Mouse (Mus musculus) urinary bladder, postnatal 14 days (tissue): ENCODE measurements around the gene Atp6v1g3.

ENCODE experiments used
- DNase-seq: peaks from one replicate; pipeline ENCODE4 v3.0.0; 2021; ENCODE audit warnings: low spot score

The Atp6v1g3 gene

DNA sequence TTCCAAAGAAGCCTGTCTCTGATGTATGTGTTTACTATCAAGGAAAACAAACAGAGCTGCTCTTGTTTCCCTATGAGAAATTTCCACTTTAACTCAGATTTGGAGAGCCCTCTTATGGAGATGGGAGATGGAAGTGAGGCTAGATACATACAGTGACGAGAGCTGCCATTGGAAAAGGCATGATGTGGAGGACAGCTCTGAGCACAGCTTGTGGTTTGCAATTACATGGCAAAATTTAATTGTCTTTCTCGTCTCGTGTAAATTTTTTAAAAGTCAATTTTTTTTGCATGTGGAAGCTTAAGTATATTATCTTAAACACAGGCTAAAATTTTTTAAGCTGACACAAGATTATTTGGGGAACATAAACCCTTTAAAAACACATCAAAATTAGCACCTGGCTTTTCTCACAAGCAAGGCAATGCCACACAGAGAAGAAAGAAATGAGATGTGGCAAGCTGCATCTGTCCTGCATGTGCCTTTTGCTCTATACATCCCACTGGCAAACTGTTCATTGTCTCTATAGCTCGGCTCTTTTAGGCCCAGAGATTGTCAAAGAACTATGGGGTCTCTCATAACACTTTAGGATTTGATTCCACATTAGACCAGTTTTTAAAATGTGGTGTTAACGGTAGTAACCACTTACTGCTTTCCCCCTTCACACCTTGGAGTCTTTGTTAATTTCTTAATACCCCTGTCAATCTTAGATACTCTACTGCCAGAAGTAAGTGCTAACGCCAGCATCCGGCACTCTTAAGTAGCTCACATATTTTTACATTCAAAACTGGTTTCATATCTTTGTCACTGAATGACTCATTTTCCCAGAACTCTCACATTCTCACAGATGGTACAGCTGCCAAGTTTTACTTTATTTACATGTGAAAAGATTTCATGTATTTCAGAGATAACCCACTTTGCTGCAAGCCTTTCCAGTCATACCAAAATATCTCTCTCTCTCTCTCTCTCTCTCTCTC, 16.2 kb downstream of the Atp6v1g3 start:
- DNase-seq, result no peak

GRCm38 (mm10) chr1:138291463-138291862, 17.9 kb downstream of the Atp6v1g3 start:
- no peak for DNase-seq

DNA sequence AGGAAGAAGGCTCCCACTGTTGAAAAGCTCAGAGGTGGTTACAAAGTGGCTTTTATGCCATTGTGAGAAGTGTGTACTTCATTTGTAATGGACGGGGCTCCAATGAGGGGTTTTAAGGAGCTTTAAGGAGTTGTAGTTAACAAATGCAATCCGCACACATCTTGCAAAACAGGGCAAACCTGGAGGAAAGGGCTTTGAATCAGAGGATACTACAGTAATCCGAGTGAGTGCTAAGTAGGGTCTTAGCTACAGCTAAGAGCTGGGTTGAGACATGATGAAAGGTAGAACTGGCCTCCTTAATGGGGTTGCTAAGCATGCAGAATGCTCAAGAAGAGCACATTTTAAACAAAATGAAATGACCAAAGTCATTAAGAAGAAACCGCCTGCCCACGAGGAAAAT, 20.9 kb downstream of the Atp6v1g3 start:
- no peak for DNase-seq

GRCm38 (mm10) chr1:138298156-138298555, 24.6 kb downstream of the Atp6v1g3 start:
- no peak for DNase-seq

DNA sequence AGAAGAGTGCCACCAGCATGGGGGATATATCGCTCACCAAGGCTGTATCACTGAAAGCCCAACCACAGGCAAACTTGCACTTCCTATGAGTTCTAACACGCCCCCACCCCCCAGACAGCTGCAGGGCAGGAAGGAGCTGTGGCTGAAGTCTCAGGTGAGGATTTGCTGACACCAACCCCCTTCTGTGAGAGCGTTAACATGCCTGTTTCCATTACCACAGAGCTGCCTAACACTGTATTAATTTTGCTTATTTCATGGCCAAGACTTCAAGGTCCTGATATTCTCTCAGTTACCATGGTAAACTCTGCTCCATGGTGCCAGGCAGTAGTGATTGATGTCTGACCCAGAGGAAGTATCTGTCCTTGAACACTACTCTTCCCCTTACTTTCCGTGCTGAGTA, 26.0 kb downstream of the Atp6v1g3 start:
- DNase-seq, result no peak

GRCm38 (mm10) chr1:138301920-138302319, 28.4 kb downstream of the Atp6v1g3 start:
- DNase-seq, result no peak

DNA sequence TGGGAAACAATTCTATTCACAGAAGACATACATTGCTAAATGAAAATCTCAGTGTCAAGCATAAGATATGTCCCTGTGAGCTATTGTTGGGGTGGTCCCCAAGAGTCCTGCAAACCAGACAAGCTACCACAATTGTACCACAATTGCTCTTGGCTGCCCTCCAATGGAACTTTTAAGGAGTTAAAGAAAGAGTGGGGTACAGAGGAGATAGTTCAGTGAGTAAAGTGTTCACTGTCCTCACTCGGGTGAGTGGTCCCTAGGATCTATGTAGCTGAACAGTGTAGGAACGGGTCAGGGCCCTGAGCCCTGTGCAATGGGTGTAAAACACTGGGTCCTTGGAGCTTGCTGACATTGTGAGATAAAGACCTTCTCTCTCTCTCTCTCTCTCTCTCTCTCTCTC, 29.2 kb downstream of the Atp6v1g3 start:
- no peak for DNase-seq

- no peak for DNase-seq
These were observed 29.8 kb downstream of the Atp6v1g3 start for GRCm38 (mm10) chr1:138303296-138303695.

GRCm38 (mm10) chr1:138304141-138304915, 30.8 kb downstream of the Atp6v1g3 start:
- DNase-seq, result no peak

- no peak for DNase-seq
These were observed 49.1 kb downstream of the Atp6v1g3 start for GRCm38 (mm10) chr1:138322657-138323056.

GRCm38 (mm10) chr1:138323076-138323630, 49.6 kb downstream of the Atp6v1g3 start:
- no peak for DNase-seq

- no peak for DNase-seq
These were observed 52.6 kb downstream of the Atp6v1g3 start for GRCm38 (mm10) chr1:138326091-138326490.

GRCm38 (mm10) chr1:138326566-138326965, 53.0 kb downstream of the Atp6v1g3 start:
- DNase-seq, result no peak

- no peak for DNase-seq
These were observed 54.1 kb downstream of the Atp6v1g3 start for GRCm38 (mm10) chr1:138327466-138328245.

DNA sequence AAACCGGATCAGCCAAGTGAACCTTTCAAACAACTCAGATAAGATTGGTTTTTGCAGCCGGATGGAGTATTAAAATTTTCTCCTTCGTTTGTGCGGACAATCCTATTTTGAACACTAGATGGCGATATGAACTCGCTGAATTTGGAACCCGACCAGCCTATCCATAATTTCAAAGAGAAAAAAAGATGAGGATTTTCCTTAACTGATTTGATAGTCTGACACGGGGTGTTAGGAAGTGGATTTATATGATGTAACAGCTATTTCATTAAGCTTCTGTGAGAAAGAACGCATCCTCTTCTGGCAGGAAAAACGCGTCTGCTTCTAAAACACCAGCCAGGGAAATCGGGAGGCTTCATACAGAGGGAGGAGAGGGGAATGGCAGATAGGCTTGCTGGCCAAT, 54.8 kb downstream of the Atp6v1g3 start:
- DNase-seq, result no peak

DNA sequence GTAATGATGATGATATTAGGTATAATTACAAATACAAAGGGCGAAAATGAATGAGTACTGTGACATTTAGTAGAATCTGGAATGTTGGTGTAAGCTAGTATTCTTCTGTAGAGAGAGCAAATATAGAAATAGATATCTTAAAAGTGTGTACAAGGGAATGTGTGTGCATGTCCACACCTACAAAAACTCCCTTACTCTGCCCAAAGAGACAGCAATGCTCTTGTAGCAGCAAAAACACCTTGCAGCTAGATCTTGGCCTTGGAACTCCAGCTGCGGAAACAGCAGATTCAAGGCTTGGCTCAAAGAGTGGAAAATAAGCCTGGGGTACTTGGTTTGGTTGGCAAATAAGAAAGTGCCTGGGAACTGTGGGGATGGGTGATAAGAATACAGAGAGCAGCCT, 57.0 kb downstream of the Atp6v1g3 start:
- DNase-seq, result no peak

GRCm38 (mm10) chr1:138331596-138331995, 58.1 kb downstream of the Atp6v1g3 start:
- no peak for DNase-seq

- no peak for DNase-seq
These were observed 61.2 kb downstream of the Atp6v1g3 start for GRCm38 (mm10) chr1:138334701-138335100.

GRCm38 (mm10) chr1:138337417-138337816, 63.9 kb downstream of the Atp6v1g3 start:
- DNase-seq, result no peak
